Mouse (Mus musculus) lung, postnatal 0 days (tissue): Measurements from ENCODE around the gene Mpp3. TPM values are rescaled to one million over a fixed set of nuclear protein-coding genes. Genes with fewer than 3 reads are reported as not detected.

Experiments used
- ATAC-seq: fragments of 200-750 bp; cut with Nextera tagmentation; 2 replicates; pipeline ENCODE4 v1.8.0; 2017; ENCODE audit warnings: moderate library complexity
- DNase-seq: peaks from one replicate; pipeline ENCODE4 v3.0.0-alpha.2; 2016; ENCODE audit warnings: low spot score
- H3K27ac ChIP-seq: fragments of 300-500 bp; sonication (generic); 2 replicates; pipeline ENCODE4 v1.5.1; 2014; ENCODE audit warnings: antibody characterized with exemption, mild to moderate bottlenecking, low read length, mixed read lengths
- H3K27me3 ChIP-seq: fragments of 300-500 bp; sonication (generic); replicated peaks from 2 replicates; pipeline ENCODE4 v1.6.1; 2014; ENCODE audit warnings: low read length, mixed read lengths; ENCODE audit not compliant: insufficient read depth
- H3K36me3 ChIP-seq: fragments of 300-500 bp; sonication (generic); 2 replicates; pipeline ENCODE4 v1.6.1; 2014; ENCODE audit warnings: low read length, mixed read lengths; ENCODE audit not compliant: insufficient read depth
- H3K4me1 ChIP-seq: fragments of 300-500 bp; sonication (generic); 2 replicates; pipeline ENCODE4 v1.6.1; 2014; ENCODE audit warnings: antibody characterized with exemption, low read depth, low read length, mixed read lengths; ENCODE audit not compliant: insufficient read depth
- H3K4me2 ChIP-seq: fragments of 300-500 bp; sonication (generic); replicated peaks from 2 replicates; pipeline ENCODE4 v1.6.1; 2014; ENCODE audit warnings: low read depth, mild to moderate bottlenecking, low read length, moderate library complexity, mixed read lengths
- H3K4me3 ChIP-seq: fragments of 300-500 bp; sonication (generic); 2 replicates; pipeline ENCODE4 v1.5.1; 2014; ENCODE audit warnings: low read depth, low read length
- H3K9ac ChIP-seq: fragments of 300-500 bp; sonication (generic); replicated peaks from 2 replicates; pipeline ENCODE4 v1.6.1; 2014; ENCODE audit warnings: low read depth, mild to moderate bottlenecking
- H3K9me3 ChIP-seq: fragments of 300-500 bp; sonication (generic); 2 replicates; pipeline ENCODE4 v1.6.1; 2016; ENCODE audit warnings: low read length, mixed read lengths
- CTCF ChIP-seq: IDR thresholded peaks from 2 replicates; pipeline ENCODE4 v1.5.1; 2016; ENCODE audit warnings: antibody characterized with exemption, mild to moderate bottlenecking
- EP300 ChIP-seq: IDR thresholded peaks from 2 replicates; pipeline ENCODE4 v1.6.1; 2016; ENCODE audit warnings: antibody characterized with exemption, mild to moderate bottlenecking, control low read depth
- WGBS: fragments of 180-500 bp; shearing (Covaris S2); extraction: QIAGEN DNeasy Blood & Tissue Kit; methylation state at CpG from one replicate; pipeline ENCODE4 v1.1.7; 2014; 5-methylcytosine and 5-hydroxymethylcytosine counted together
- polyA plus RNA-seq: library from polyadenylated mRNA; unstranded; fragments of >200 nt; fragmentation: Nextera tagmentation; extraction: Ambion mirVana; gene quantifications from 2 replicates; pipeline ENCODE4 v1.2.1, GENCODE M21; 2015

The Mpp3 gene
- polyA plus RNA-seq, 1 experiment from 2014 or later, result 2.2 TPM

DNA sequence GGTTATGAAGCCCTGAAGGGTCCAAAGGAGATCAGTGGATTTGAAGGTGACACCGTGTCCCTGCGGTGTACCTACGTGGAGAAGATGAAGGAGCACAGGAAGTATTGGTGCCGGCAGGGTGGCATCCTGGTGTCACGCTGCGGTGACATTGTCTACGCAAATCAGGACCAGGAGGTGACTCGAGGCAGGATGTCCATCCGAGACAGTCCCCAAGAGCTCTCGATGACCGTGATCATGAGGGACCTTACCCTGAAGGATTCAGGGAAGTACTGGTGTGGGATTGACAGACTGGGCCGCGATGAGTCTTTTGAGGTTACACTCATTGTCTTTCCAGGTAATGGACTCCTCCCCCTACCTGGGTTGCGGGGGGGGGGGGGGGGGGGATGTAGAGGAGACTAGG, 14.7 kb upstream of the Mpp3 start:
- DNase-seq (no peak), ATAC-seq (no peak)
- WGBS, result 89% methylated on average over 13 of the region's 14 CpGs
- H3K9ac ChIP-seq, result no peak overlapping the region
- no peaks in the 10 kb centered on the region for H3K9me3 ChIP-seq
- no peak overlapping the region for H3K4me2 ChIP-seq
- H3K4me1 ChIP-seq, result no peaks in the 10 kb centered on the region
- H3K27me3 ChIP-seq, result no peaks in the 10 kb centered on the region
- H3K36me3 ChIP-seq, result no peaks in the 10 kb centered on the region
- H3K4me3 ChIP-seq, result no peak overlapping the region
- no peak overlapping the region for H3K27ac ChIP-seq
- TF ChIP-seq CTCF (no peak), EP300 (no peak)

DNA sequence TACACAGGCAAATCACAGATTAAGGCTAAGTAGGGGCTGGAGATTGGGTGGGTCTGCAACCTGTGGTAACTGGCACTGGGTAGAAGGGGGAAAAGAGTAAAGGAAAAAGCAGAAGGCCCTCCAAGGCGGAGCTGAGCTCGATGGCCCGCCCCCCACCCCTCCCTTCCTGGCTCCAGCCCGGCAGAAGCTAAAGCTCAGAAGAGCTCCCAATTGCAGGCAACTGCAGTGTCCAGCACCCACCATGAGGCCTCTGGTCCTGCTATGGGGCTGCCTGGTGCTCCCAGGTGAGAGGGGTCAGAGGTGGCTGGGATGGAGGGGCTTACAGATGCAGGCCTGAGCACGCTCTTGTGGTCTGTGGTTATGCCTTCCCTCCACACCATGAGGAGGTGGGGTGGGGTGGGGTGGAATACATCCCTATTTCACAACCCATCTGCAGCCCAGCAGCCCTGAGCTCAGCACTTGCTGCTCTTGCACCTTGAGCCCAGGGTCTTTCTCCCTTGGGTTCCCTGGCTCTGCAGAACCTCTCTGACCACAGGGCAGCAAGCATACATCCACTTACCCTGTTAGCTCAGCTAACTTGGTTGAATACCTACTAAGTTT, 13.2 kb upstream of the Mpp3 start, which contains the start of gene Cd300lg:
Cd300lg (plus strand) TSS at position 160 of the 600 bp plus-strand sequence.
- no peak for DNase-seq
- H3K27me3 ChIP-seq, result no peaks in the 10 kb centered on the region
- no peak within 1 kb of the TSS for H3K27ac ChIP-seq
- H3K9me3 ChIP-seq, result no peaks in the 10 kb centered on the region
- TF ChIP-seq EP300, result no peak
- no peak for TF ChIP-seq CTCF
- 54% methylated on average over 5 of the region's 5 CpGs for WGBS
- no peak within 1 kb of the TSS for H3K9ac ChIP-seq
- H3K4me1 ChIP-seq, result no peaks in the 10 kb centered on the region
- no peak within 1 kb of the TSS for H3K4me2 ChIP-seq
- no peak within 1 kb of the TSS for H3K4me3 ChIP-seq
- no peaks in the 10 kb centered on the region for H3K36me3 ChIP-seq
- ATAC-seq, result no peak

DNA sequence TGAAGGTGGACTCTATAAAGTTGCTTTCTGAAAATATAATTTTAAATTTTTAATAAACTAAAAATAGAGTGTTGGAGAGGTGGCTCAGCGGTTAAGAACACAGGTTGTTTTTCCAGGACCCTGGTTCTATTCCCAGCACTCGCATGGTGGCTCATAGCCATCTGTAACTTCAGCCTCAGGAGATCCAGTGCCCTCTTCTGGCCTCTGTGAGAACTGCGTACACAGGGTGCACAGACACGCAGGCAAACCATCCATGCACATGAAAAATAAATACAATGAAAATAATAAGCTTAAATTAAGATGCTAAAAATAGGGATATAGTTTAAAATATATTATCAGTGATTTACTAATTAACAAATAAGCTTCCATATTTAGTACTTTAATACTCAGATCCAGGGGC, 12.4 kb upstream of the Mpp3 start:
- Histone ChIP-seq H3K9ac (no peak overlapping the region), H3K36me3 (no peaks in the 10 kb centered on the region), H3K27ac (no peak overlapping the region), H3K27me3 (no peaks in the 10 kb centered on the region), H3K4me1 (no peaks in the 10 kb centered on the region), H3K4me2 (no peak overlapping the region), H3K4me3 (no peak overlapping the region), H3K9me3 (no peaks in the 10 kb centered on the region)
- WGBS, result 75% methylated on average over 4 of the region's 4 CpGs
- no peak; the same call in 1 of the 2 replicates for TF ChIP-seq CTCF
- no peak for TF ChIP-seq EP300
- ATAC-seq (no peak), DNase-seq (no peak)

DNA sequence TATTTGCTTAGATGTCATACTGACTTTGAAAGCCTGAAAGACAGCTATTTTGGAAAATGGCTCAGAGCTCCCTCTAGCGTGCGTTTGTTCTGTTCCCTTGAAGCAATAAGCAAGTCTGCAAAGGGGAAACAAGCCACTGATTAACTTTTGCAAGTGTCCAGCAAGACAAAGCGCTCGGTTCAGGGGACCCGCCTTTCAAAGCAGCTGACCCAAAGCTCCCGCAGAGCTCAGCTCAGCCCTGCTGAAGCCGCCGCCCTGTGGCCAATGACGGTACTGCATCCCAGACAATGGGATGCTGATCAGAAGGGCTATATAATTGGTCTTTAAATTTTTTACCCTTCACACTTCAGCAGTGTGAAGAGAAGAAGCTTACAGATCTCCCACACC, 11.9 kb upstream of the Mpp3 start:
- no peak overlapping the region for H3K4me3 ChIP-seq
- H3K4me1 ChIP-seq, result no peaks in the 10 kb centered on the region
- H3K9me3 ChIP-seq, result no peaks in the 10 kb centered on the region
- peak; percentile 55 for TF ChIP-seq EP300
- TF ChIP-seq CTCF, result peak; percentile 93
- no peak overlapping the region for H3K9ac ChIP-seq
- H3K4me2 ChIP-seq, result no peak overlapping the region
- under 1% methylated on average over 9 of the region's 9 CpGs for WGBS
- no peaks in the 10 kb centered on the region for H3K27me3 ChIP-seq
- DNase-seq (peak; percentile 98), ATAC-seq (peak; percentile 98)
- no peak overlapping the region for H3K27ac ChIP-seq
- H3K36me3 ChIP-seq, result no peaks in the 10 kb centered on the region

DNA sequence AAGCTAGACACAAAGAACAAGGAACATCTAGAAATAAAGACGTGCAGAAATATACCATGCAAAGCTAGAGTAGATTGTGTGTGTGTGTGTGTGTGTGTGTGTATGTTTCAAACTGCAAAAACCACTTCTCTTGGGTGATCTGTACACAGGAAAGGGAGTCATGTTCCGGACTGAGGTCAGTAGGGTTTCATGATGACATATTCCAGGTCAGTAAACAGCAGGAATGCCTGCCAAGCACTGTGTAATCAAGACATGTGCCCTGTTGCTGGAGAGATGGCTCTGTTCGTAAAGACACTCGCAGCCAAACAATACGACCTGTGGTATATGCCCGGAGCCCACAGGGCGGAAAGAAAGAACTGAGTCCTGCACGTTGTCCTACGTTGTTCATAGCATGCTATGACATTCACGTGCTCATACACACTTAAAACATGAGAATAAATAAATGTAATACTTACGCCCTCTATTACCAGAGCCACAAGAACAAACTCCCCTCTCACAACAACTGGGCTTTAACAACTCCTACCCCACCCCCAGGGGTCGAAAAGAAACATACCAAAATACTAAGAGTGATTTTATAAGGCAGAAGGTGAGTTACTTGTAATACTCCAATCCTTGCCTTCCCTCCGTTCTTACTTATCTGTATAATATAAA, 11.4 kb upstream of the Mpp3 start:
- Histone ChIP-seq H3K9ac (no peak overlapping the region), H3K4me1 (no peaks in the 10 kb centered on the region), H3K4me2 (no peak overlapping the region), H3K36me3 (no peaks in the 10 kb centered on the region), H3K27me3 (no peaks in the 10 kb centered on the region), H3K4me3 (no peak overlapping the region), H3K9me3 (no peaks in the 10 kb centered on the region), H3K27ac (no peak overlapping the region)
- DNase-seq, result no peak
- peak; percentile 63 for ATAC-seq
- TF ChIP-seq EP300, result peak; percentile 70
- no peak for TF ChIP-seq CTCF
- WGBS, result 49% methylated on average over 13 of the region's 13 CpGs

DNA sequence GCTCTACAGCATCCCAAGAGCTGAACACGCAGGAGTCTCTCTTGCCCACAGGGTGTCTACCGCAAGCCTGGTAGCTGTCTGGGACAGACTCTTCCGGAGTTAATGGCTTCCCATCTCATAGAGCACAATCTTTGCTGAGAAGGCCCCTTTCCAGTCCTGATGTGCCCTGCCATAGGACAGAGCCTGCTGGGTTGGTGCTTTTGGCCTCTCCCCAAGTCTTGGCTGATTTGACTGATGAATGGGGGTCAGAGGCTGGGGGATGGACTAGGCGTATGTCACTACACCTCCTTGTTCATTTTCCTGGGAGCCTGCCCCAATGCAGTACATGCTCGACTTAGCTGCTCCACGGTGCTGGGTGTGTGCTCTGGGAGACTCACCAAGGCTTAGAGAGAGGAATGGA, 9.5 kb upstream of the Mpp3 start:
- ATAC-seq (no peak), DNase-seq (no peak)
- H3K4me3 ChIP-seq, result no peak overlapping the region
- no peak overlapping the region for H3K9ac ChIP-seq
- H3K4me1 ChIP-seq, result no peaks in the 10 kb centered on the region
- WGBS, result 77% methylated on average over 6 of the region's 6 CpGs
- no peak overlapping the region for H3K4me2 ChIP-seq
- H3K9me3 ChIP-seq, result no peaks in the 10 kb centered on the region
- no peaks in the 10 kb centered on the region for H3K27me3 ChIP-seq
- no peak for TF ChIP-seq EP300
- no peak for TF ChIP-seq CTCF
- no peak overlapping the region for H3K27ac ChIP-seq
- no peaks in the 10 kb centered on the region for H3K36me3 ChIP-seq
